Mouse (Mus musculus): ENCODE measurements around the gene Thy1.

Thy1 gene

GRCm38 (mm10) chr9:44082266-44082665 lies 39.1 kb downstream of the Thy1 start:
- no peak for DNase-seq (ENCODE audit: low read depth, low spot score)

GRCm38 (mm10) chr9:44083392-44084121 lies 40.4 kb downstream of the Thy1 start:
- DNase-seq (ENCODE audit: low read depth, low spot score) = peak; percentile 95

GRCm38 (mm10) chr9:44084236-44084635 lies 41.1 kb downstream of the Thy1 start:
- no peak for DNase-seq (ENCODE audit: low read depth, low spot score)

GRCm38 (mm10) chr9:44084659-44085229 lies 41.6 kb downstream of the Thy1 start:
- DNase-seq (ENCODE audit: low read depth, low spot score) = no peak

- no peak for DNase-seq (ENCODE audit: low read depth, low spot score)
Observed at GRCm38 (mm10) chr9:44085276-44085675, 42.1 kb downstream of the Thy1 start.

- DNase-seq (ENCODE audit: low read depth, low spot score) = no peak
Observed at GRCm38 (mm10) chr9:44085741-44086665, 42.8 kb downstream of the Thy1 start.

GRCm38 (mm10) chr9:44086960-44087359 lies 43.8 kb downstream of the Thy1 start:
- no peak for DNase-seq (ENCODE audit: low read depth, low spot score)

- DNase-seq (ENCODE audit: low read depth, low spot score) = no peak
Observed at GRCm38 (mm10) chr9:44087761-44088455, 44.7 kb downstream of the Thy1 start.

- DNase-seq (ENCODE audit: low read depth, low spot score) = no peak
Observed at GRCm38 (mm10) chr9:44088877-44089608, 45.9 kb downstream of the Thy1 start.

- no peak for DNase-seq (ENCODE audit: low read depth, low spot score)
Observed at GRCm38 (mm10) chr9:44093612-44094503, 50.7 kb downstream of the Thy1 start.

GRCm38 (mm10) chr9:44094737-44095136 lies 51.6 kb downstream of the Thy1 start:
- DNase-seq (ENCODE audit: low read depth, low spot score) = no peak

GRCm38 (mm10) chr9:44095781-44096180 lies 52.6 kb downstream of the Thy1 start:
- DNase-seq (ENCODE audit: low read depth, low spot score) = no peak

- DNase-seq (ENCODE audit: low read depth, low spot score) = no peak
Observed at GRCm38 (mm10) chr9:44096536-44096935, 53.4 kb downstream of the Thy1 start.
